Mouse (Mus musculus): ENCODE data around the gene Nutm1. TPM values are rescaled to one million over a fixed set of nuclear protein-coding genes. Genes with fewer than 3 reads are reported as not detected.

Gene Nutm1
- total RNA-seq, 2 experiments from 2014 or later = not detected

DNA sequence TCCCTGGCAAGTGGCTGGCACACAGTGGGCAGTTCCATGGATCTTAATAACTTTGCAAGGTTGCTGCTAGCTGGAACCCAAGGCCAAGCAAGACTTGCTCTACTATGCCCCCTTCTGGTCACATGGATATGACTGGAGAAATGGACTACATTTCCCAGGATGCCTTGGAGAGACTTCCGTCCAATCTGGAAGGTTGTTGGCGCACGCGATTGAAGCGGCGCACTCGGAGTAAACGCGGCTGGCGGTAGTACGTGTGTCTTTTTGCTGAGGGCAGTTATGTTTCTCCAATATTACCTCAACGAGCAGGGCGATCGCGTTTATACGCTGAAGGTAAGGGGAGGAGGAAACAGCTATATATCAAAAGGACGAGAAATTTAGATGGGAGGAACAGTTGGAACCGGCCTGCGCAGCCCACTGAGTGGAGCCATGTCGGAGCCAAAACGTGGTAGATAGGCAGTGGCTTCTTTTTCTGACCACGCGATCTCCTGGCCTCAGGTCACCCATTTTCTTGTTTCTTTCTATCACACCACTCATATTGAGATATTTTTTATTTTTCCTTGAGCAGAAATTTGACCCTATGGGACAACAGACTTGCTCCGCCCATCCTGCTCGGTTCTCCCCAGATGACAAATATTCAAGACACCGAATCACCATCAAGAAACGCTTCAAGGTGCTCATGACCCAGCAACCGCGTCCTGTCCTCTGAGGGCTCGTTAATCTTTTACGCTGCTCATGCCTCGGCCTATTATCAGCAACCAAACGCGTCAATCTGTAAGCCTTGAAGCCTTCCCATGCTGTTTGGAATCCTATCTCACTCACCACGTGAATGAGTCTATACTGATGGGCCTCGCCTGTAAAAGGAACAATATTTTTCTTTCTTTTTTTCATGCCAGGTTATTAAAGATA is 2.9 kb upstream of the Nutm1 start, which contains the start of gene Nop10:
Gene Nop10, plus strand, starts transcription at position 179 of the 906 bp plus-strand sequence.
- peak; percentile 90 to 91 for DNase-seq

DNA sequence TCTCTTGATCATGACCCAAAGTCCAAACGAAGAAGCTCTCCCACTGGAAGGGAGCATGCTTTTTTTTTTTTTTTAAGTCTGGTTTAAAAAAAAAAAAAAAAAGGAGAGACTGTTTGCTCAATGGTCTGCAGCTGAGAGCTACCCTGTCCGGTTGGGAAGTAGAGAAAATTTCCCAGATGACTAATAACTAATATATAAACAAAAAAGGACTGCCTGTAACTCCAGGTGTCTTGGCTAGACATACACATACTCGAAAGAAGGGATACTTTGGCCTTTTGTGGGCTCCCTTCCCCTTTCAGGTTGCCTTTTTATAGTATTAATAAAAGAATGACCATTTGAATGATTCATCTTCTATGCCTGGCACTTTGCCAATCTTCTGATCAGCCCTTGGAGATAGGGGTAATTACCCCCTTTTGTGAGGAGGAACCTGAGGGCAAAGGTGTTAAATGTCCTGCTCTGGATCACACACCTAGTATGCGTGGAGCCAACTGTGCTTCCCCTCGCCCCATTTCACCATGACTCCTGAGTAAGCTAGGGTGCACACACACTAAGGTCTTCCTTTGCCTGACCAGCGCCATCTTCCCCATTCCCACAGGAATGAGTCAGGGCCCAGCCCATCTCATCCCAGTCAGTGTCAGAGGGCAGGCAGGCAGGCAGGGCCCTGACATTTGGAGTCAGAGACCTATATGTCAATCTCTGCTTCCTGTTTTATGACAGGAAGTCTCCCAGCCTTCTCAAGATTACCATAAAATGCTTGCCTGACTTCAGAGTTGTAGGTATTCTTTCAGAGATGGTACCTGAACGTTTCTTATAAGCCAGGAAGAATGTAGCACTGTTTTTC is 4.2 kb downstream of the Nutm1 start:
- DNase-seq = no peak

DNA sequence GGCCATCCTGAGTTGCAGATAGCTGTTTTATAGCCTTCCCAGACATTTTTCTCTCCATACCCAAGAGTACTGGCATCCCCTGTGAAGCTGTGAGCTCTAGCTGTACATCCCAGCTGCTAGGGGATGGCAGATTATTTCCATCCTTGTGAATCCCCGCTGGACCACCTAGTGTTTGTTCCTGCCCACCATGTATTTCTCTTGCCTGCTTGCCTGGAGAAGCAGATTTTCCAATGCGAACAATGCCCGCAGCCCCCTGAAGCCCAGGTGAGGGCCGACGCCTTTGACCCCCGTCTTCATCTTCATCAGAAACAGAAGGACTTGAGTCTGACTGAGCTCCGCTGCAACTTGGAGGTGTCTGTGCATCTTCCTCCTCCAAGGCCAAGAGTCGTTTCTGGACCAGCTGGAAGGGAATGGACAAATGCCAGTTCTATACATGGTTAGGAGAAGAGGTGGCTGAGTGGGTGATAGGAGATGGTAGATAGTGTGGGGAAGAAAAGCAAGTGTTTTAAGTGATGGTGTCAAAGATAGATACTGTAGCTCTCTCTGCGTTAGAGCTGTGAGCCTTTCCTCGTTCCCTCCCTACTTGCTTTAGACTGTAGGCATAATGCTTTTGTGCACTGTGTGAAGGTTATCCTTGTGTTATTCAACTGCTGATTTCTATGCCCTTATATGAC is 9.2 kb downstream of the Nutm1 start:
- no peak for DNase-seq

DNA sequence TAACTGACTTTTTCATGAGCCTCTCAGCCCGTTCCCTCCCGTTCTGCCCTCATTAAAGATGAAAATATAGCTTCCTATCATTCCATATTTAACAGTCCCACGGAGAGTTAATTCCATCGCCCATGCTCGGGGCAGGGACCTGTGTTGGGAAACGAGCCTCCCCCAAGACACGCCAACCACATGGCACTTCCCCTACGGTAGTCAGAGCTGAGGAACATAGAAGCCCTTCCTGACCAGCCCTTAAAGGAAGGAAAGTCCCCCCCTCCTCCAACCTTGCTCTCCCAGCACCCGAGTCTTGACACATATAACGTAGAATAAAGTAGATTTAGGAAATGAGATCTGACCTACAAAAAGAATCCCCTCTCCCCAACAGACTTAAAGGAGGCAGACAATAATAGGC is 11.8 kb downstream of the Nutm1 start:
- no peak for DNase-seq

DNA sequence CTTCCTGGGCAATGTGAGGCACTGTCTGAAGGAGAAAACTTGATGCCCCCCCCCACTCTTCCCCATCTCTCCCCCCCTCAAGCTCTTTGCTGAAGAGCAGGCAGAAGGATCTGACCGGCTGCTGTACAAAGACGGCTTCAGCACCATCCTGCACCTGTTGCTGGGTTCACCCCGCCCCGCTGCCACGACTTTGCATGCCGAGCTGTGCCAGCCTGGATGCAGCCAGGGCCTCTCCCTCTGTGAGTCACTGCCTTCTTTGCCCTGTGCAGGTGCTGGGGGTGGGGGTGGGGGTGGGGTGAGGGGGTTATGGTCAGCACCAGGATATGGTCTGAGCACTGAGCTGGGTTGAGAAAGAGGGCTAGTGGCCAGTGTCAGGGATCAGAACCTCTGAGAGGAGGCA is 12.9 kb downstream of the Nutm1 start:
- no peak for DNase-seq

DNA sequence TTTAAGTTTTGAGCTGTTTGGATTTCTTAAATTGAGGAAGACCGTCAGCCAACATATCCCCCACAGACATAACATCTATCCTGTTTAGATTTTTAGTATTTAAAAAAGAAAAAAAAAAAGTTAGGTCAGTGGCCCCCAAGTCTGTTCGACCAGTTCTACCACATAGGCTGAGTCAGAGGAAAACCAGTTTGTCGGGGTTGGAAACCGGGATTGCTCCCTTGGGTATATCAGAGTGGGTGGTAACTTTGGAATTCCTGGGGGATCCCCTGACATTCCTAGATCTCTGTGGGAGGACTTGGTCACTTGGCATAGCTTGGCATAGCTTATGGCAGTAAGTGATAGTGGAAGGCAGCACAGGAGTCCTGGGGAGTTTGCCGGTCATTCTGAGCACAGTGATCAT is 13.8 kb downstream of the Nutm1 start:
- no peak for DNase-seq

DNA sequence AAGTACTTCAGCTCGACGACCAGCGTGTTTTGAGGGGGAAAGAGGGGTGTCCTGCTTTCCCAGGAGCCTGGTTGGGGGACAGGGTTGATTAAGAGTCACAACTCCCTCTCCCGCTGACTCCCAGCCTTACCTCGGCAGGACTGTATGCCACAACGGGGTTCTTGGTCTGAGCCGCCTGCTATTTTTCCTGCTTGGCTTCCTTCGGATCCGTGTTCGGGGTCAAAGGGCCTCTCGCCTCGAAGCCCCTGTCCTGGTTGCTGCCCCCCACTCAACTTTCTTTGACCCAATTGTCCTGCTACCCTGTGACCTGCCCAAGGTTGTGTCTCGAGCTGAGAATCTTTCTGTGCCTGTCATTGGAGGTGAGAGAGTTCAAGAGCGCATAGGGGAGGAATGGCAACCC is 17.3 kb downstream of the Nutm1 start:
- no peak for DNase-seq

DNA sequence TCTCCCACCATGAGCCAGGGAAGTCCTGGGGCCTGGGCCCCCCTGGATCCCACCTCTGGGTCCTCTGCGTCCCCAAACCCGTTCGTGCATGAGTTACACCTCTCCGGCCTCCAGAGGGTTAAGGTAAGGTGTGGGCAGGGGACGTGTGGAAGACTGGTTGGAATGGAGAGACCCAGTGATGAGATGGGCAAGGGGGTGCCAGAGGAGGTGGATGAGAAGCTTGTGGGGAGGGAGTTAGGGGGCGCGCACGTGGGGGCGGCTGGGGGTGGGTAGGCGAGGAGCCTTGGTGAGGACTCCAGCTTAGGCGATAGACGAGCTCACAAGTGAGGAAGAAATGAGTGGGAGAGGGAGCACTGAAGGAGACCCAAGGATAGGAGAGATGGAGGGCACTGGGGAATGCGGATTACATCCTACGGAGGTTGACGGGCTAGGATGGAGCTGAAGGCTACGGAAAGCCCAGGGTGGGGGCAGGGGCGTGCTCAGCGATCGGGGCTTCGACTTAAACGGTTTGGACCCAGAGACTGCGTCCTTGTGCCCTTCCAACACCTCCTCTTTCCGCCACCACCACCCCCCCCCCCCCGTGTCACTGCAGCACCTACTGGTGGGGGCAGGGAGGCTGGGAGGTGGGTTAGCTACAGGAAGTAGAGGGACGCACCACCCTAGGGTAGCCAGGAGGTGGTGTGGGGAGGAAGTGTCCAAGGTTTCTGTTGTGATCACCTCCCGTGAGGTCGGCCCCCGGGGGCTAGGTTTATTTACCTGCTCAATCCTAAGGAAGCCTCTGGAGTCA is 19.0 kb downstream of the Nutm1 start:
- DNase-seq = peak in 1 of 2 experiments; percentile 34

DNA sequence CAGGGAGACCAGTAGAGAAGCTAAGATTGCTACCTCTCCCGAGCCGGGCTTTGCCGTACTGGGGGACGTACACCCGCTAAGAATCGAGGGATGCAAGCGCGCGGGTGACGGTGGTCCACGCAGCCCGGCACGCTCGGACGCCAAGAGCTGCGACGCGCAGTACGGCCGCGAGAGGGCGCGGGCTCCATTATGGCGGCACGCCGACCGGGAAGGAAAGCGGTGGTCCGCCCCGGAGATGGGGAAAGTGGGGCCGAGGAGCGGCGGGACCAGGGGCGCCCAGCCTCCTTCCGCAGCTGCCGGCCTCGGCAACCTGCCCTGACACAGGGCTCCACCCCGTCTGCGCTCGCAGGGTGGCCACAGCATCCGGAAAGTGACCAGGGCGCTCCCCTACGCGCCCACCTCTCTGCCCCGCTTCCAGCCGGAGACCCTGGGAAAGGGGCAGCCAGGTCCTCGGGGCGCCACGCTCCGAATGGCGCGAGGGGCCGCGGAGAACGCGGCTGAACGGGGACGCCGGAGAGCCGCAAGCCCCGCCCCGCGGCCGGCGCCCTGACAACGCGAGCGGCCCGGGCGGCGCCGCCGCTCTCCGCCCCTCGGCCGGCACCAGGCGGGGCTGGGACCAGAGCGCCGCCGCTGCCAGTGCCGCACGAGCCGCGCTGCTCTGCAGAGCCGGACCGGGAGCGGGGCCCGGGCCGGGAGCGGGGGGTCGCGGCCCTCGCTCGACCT is 19.7 kb downstream of the Nutm1 start, which contains the start of gene Lpcat4:
Gene Lpcat4, plus strand, starts transcription at position 257 of the 723 bp plus-strand sequence.
- peak; percentile 89 to 93 for DNase-seq

DNA sequence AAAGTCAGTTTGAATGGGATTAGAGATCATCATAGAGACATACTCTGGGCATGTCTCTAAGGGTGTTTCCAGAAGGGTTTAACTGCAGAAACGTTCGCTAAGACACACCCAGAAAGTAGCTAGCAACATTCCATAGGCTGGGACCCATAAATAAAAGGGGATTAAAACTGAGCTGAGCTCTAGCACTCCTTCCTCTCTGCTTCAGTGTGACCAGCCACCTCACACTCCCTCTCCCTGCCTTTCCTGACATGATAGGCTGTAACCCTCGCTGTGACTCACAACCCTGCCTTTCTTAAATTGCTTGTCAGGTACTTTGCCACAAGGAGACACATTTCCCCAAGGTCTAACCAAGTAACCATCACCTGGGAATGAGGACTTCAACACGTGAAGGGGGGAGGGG is 21.1 kb downstream of the Nutm1 start:
- no peak for DNase-seq

DNA sequence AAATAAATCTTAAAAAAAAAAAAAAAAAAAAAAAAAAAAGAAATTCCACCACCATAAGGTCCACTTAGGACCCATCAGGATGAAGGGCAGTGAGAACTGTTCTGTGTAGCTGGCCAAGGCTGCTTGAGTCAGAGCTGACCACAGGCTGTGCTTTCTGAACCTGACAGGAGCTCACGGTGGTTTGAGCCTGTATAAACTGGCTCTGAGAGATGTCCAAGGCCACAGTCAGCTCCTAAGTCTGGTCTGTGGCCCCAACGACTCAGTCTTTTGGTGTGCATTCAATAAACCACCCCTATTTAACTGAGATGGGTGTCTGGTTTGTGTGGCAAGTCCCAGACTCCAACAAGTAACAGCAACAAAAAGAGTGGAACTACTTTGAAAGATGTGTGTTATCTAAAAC is 22.5 kb downstream of the Nutm1 start:
- no peak for DNase-seq

DNA sequence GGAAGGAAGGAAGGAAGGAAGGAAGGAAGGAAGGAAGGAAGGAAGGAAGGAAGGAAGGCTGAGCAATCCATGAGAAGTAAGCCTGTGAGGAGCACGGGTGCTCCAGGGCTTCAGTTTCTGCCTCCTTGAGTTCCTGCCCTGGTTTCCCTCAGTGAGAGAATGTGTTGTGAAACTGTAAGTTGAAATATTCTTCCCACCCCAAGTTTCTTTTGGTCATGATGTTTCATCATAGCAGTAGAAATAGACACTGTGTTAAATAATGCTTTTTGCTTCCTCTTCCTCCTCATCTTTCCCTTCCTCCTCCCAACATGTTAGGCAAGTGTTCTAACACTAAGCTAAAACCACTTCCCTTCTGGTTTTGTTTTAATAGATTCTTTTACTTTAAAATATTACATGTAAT is 26.5 kb downstream of the Nutm1 start:
- DNase-seq = no peak

DNA sequence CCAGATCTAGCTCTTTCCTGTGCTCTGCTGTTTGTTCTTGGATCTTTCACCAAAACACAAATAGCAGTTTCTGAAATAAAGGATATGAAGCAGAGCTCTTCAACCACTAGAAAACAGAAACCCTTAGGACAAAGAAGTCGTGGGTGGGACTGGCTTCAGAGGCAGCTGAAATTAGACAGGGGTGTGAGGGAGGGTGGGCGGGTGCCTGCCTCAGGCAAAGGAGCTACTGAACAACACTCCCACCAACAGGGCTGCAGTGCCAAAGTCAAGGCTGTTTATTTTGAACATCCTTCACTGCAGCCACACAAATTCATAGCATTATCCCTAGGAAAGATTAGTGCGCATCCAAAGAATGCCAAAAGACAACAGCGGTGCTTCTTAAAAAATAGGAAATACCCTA is 34.7 kb downstream of the Nutm1 start:
- no peak for DNase-seq

DNA sequence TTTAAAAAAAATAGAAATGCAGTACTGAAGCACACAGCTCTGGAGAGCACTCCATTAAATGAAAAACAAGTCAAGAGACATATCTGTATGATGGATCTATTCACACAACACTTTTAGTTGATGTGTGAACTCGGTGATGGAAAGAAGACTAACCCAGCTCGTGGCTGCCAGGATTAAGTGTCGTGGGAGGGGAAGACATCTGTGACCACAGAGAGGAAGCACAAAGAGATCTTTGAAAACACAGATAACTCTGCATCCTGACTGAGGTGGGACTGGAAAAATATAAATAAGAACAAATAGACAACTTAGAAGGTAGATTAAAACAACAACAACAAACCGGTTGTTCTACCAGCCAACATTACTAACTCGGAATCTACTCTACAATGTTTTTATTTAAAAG is 36.5 kb downstream of the Nutm1 start:
- DNase-seq = no peak

DNA sequence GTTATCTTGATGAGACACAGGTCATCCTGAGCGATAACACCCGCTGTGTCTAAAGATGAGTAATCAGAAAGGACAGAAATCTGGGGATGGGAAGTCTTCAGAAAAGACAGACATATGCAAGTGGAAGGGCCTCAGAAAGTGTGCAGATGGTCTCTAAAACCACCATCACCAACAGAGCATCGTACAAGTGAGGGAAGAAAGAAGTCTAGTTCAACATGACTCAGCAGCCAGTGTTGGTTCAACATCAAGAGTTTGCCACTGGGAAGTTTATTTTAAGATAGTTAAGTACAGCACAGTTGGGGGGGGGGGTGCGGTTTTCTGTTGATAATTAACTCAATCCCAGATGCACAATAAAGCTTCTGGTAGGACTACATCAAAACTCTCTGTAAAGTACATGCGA is 38.2 kb downstream of the Nutm1 start:
- DNase-seq = no peak

DNA sequence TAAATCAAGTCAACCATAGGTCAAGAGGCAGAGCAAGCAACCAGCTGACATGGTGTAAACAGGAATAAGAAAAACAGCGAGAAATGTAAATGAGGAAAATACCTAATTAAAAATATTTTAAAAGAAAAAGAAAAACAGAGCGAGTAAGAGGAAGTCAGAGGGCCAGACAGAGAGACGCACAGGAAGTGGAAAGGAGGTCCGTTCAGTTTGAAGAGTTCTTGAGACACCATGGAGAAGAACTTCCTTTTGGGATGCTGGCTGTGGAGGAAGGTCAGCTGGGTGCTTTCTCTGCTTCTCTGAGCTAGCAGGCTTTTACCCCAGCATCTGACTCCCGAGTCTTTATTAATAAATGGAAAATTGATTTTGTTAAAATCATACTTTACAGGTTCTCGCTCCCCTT is 41.5 kb downstream of the Nutm1 start:
- no peak for DNase-seq

DNA sequence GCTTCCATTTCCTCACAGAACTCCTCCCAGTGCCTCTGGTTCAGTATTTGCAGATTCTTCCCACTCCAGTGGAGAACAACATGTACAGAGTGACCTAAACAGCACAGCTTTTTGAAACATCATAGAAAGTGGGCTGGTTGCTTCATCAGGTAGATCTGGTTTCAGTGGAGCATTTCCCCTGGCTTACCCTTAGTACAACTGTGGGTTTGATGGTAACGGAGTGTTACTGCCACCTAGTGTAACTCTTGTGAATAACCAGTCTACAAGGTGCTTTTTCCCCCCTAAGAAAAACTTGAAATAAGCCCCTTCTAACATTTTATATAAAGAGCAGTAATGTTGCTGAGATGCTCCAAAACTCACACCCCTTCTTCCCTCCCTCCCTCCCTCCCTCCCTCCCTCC is 43.1 kb downstream of the Nutm1 start:
- peak in 1 of 2 experiments; percentile 18 for DNase-seq

DNA sequence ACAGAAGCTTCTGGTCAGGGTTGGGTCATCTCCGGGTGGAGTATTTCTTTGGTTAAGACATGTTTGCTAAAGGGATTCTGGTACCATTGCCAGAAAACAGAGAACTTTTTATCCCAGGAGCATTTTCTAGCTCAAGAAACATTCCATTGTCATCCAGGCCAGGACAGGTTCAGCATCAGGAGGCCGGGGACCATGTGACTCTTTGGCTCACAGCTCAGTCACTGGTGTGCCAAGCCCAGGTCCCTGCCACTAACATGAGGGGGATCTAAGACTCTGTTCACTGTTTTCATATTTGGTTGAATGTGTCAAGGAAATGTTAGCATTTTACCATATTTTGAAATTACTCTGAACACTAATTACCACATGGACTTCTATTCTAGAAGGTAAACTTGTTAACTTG is 48.4 kb downstream of the Nutm1 start:
- DNase-seq = no peak

DNA sequence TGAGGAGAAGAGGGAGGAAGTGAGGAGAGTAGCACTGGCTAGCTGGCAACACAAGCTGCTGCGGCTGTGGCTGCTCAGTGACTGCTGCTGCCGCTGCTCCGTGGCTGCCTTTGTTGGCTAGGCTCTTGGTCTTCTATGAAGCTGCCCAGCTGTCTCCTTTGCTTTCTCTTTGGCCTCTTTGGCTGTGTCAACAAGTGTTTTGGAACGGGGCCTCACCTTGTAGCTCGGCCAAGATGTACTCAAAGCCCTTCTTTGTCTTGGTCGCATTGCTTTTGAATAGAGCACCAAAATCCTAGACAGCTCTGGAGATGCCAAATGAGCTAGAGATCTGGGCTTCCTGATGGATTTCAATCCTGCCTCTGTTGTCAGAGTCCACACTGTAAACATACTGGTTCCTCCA is 48.9 kb downstream of the Nutm1 start:
- DNase-seq = peak; percentile 64 to 75

DNA sequence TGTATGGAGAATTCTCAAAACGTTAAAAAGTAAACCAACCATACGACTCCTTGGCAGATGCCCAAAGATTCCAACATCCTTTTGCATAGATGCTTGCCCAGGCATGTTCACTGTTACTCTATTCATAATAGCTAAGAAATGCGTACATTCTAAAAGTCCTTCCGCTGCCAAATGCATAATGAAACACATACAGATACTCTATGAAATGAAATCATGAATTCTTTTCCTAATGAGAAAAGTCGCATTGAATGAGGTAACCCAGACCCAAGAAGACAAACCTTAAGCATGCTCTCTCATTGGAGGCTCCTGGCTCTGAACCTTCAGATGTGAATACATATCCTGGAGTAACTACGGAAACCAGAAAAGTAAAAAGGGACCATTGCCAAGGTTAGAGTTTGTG is 56.0 kb downstream of the Nutm1 start:
- no peak for DNase-seq

Measured in heart, adult 18-20 months (tissue).